Mouse (Mus musculus): ENCODE results near the gene Tmem176b. TPM values are rescaled to one million over a fixed set of nuclear protein-coding genes. Genes with fewer than 3 reads are reported as not detected.
"Not testable (repeated sequence)": the region's sequence is repeated elsewhere in the genome, so short reads cannot be mapped to it uniquely, and the experiment has no call there.

The Tmem176b gene
- polyA plus RNA-seq, 1 experiment = 168 TPM

DNA sequence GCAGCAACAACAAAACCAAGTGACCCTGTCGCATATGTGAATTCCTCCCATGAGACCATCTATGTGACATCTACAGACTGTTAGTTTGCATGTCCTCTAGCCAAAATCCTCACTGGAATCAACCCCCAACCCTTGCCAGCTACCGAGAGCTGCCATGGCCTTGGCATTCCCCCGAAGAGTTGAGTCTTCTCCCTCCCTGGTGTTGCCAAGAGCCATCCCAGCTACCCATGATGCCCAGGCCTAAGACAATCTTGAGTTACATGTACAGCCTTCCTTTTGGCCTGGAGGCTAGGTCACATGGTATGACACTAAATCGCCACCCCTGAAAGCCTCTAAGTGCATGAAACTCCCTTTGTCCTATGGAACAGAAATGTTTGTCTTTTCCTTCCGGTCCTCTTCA is 10.2 kb downstream of the Tmem176b start:
- peak; percentile 5; the same call in 1 of the 2 replicates for TF ChIP-seq POLR2A (IDR thresholded peaks at IDR 0.05; ENCODE audit: low read depth, low read length)
- TF ChIP-seq CTCF (IDR thresholded peaks at IDR 0.05; ENCODE audit: borderline replicate concordance, insufficient read depth, low read length) = no peak
- Histone ChIP-seq H3K4me3 (ENCODE audit: insufficient read depth, low read length) (no peak overlapping the region), H3K27ac (ENCODE audit: insufficient read depth, low read length) (no peak overlapping the region), H3K4me1 (ENCODE audit: control insufficient read depth, insufficient read depth, low read length) (no peaks in the 10 kb centered on the region; the same call in 1 of the 2 replicates)

GRCm38 (mm10) chr6:48830241-48830640 is 11.1 kb downstream of the Tmem176b start:
- Histone ChIP-seq H3K4me1 (ENCODE audit: control insufficient read depth, insufficient read depth, low read length) (no peaks in the 10 kb centered on the region; the same call in 1 of the 2 replicates), H3K4me3 (ENCODE audit: insufficient read depth, low read length) (no peak overlapping the region), H3K27ac (ENCODE audit: insufficient read depth, low read length) (no peak overlapping the region)
- TF ChIP-seq POLR2A (IDR thresholded peaks at IDR 0.05; ENCODE audit: low read depth, low read length) = no peak
- TF ChIP-seq CTCF (IDR thresholded peaks at IDR 0.05; ENCODE audit: borderline replicate concordance, insufficient read depth, low read length) = no peak

DNA sequence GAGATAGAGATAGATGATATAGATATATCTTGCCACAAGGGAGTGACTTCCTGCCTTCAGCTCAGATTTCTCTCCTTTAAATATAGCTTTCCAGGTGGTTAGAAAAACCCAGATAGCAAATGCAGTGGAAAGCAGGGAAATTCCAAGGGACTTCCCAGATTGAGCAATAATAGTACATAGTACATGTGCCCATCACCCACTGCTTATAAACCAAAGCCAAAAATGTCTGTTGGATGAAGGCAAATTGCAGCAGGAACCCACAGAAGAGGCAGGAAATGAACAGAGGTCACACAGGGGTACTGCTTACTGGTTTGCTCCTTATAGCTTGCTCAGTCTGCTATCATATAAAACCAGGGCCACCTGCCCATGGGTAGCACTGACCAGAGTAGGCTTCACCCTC is 11.6 kb downstream of the Tmem176b start:
- Histone ChIP-seq H3K27ac (ENCODE audit: insufficient read depth, low read length) (0 out of 2 replicates have a peak overlapping the region, but pooled peaks have one; percentile 32), H3K4me1 (ENCODE audit: control insufficient read depth, insufficient read depth, low read length) (no peaks in the 10 kb centered on the region; the same call in 1 of the 2 replicates), H3K4me3 (ENCODE audit: insufficient read depth, low read length) (no peak overlapping the region)
- TF ChIP-seq CTCF (IDR thresholded peaks at IDR 0.05; ENCODE audit: borderline replicate concordance, insufficient read depth, low read length) (no peak), POLR2A (IDR thresholded peaks at IDR 0.05; ENCODE audit: low read depth, low read length) (no peak)

- TF ChIP-seq CTCF (IDR thresholded peaks at IDR 0.05; ENCODE audit: borderline replicate concordance, insufficient read depth, low read length) = no peak
- TF ChIP-seq POLR2A (IDR thresholded peaks at IDR 0.05; ENCODE audit: low read depth, low read length) = no peak
- Histone ChIP-seq H3K27ac (ENCODE audit: insufficient read depth, low read length) (no peak overlapping the region), H3K4me3 (ENCODE audit: insufficient read depth, low read length) (no peak overlapping the region), H3K4me1 (ENCODE audit: control insufficient read depth, insufficient read depth, low read length) (no peaks in the 10 kb centered on the region; the same call in 1 of the 2 replicates)
Observed at GRCm38 (mm10) chr6:48828976-48829375, 12.3 kb downstream of the Tmem176b start.

DNA sequence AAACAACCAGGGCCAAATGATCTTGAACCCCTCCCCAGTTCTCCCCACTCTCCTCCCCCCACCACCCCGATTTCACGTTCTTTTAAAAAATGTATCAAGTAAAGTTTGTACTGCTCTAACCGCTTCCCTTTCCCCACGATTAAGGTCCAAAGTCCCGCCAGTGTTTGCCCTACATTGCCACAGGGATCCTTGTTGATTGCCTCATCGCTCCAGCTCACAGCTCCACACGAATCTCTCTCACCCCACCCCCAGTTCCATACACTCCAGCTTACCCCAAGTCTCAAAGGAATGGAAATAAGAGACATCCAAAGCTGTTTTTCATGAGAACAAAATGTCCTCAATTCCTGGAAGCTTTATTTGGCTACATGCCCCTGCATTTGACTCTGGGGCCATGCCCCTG is 16.3 kb downstream of the Tmem176b start:
- no peaks in the 10 kb centered on the region; the same call in 1 of the 2 replicates for H3K4me1 ChIP-seq (ENCODE audit: control insufficient read depth, insufficient read depth, low read length)
- no peak overlapping the region for H3K27ac ChIP-seq (ENCODE audit: insufficient read depth, low read length)
- TF ChIP-seq POLR2A (IDR thresholded peaks at IDR 0.05; ENCODE audit: low read depth, low read length) (no peak), CTCF (IDR thresholded peaks at IDR 0.05; ENCODE audit: borderline replicate concordance, insufficient read depth, low read length) (no peak)
- H3K4me3 ChIP-seq (ENCODE audit: insufficient read depth, low read length) = no peak overlapping the region

DNA sequence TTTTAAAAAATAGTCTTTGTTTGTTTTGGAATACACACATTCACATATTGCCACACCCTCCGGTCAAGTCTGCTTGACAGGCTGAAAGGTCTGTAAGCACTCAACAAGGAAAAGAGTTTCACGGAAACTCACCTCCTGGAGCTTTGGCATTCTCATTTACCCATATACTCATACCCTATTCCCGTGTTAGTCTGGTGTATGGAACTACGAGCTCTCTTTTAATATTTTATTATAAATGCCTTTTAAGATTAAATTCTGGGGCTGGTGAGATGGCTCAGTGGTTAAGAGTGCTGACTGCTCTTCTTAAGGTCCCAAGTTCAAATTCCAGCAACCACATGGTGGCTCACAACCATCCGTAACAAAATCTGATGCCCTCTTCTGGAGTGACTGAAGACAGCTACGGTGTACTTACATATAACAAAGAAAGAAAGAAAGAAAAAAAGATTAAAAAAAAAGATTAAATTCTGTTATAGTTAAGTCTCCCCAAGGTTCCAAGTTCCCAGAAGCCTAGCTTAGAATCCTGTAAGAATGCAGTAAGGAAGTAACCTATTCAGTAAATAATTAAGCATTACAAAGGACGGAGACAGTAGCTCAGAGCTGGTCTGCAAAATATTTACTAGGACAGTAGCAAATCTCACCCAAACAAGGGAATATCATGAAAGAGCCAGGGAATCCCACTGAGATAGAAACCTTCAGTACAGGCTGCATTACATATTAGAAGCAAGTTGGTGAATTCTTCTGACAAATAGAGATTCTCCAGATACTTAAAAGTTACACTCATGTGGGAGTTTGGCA is 19.1 kb downstream of the Tmem176b start:
- H3K4me1 ChIP-seq (ENCODE audit: control insufficient read depth, insufficient read depth, low read length); H3K27ac ChIP-seq (ENCODE audit: insufficient read depth, low read length); H3K4me3 ChIP-seq (ENCODE audit: insufficient read depth, low read length): not testable (repeated sequence)

- no peak overlapping the region for H3K27ac ChIP-seq (ENCODE audit: insufficient read depth, low read length)
- no peak overlapping the region for H3K4me3 ChIP-seq (ENCODE audit: insufficient read depth, low read length)
- no peaks in the 10 kb centered on the region for H3K4me1 ChIP-seq (ENCODE audit: control insufficient read depth, insufficient read depth, low read length)
- peak; percentile 90; the same call in 1 of the 2 replicates for TF ChIP-seq CTCF (IDR thresholded peaks at IDR 0.05; ENCODE audit: borderline replicate concordance, insufficient read depth, low read length)
- no peak for TF ChIP-seq POLR2A (IDR thresholded peaks at IDR 0.05; ENCODE audit: low read depth, low read length)
Observed at GRCm38 (mm10) chr6:48817815-48818214, 23.5 kb downstream of the Tmem176b start.

DNA sequence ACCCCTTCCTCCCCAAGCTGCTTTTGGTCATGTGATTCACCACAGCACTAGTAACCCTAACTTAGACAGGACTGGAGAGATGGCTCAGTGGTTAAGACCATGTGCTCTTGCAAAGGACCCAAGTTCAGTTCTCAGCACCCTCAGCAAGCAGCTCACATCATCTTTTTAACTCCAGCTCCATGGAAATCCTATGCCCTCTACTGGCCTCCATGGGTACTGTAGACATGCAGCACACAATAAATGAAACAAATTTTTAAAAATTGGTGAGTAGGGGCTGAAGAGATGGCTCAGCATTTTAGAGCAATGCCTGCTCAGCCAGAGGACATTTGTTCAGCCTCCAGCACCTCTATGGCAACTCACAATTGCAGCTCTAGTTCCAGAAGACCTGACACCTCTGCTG is 26.3 kb downstream of the Tmem176b start:
- TF ChIP-seq POLR2A (IDR thresholded peaks at IDR 0.05; ENCODE audit: low read depth, low read length) = no peak
- no peak for TF ChIP-seq CTCF (IDR thresholded peaks at IDR 0.05; ENCODE audit: borderline replicate concordance, insufficient read depth, low read length)
- no peak overlapping the region for H3K27ac ChIP-seq (ENCODE audit: insufficient read depth, low read length)
- no peaks in the 10 kb centered on the region for H3K4me1 ChIP-seq (ENCODE audit: control insufficient read depth, insufficient read depth, low read length)
- no peak overlapping the region for H3K4me3 ChIP-seq (ENCODE audit: insufficient read depth, low read length)

GRCm38 (mm10) chr6:48809494-48810219 is 31.6 kb downstream of the Tmem176b start:
- no peak overlapping the region for H3K4me3 ChIP-seq (ENCODE audit: insufficient read depth, low read length)
- H3K4me1 ChIP-seq (ENCODE audit: control insufficient read depth, insufficient read depth, low read length) = no peaks in the 10 kb centered on the region
- TF ChIP-seq CTCF (IDR thresholded peaks at IDR 0.05; ENCODE audit: borderline replicate concordance, insufficient read depth, low read length) (no peak), POLR2A (IDR thresholded peaks at IDR 0.05; ENCODE audit: low read depth, low read length) (no peak)
- no peak overlapping the region for H3K27ac ChIP-seq (ENCODE audit: insufficient read depth, low read length)

DNA sequence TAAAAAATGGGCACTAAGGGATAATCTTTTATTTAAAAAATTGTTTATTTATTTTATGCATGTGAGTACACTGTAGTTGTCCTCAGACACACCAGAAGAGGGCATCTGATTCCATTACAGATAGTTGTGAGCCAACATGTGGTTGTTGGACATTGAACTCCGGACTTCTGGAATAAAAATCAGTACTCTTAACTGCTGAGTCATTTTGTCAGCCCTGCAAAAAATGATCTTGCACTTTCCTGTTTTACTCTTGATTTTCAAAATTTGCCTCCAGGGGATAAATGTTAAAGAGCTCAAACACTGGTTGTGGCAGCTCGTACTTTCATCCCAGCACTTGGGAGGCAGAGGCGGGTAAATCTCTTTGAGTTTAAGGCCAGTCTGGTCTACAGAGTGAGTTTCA is 34.5 kb downstream of the Tmem176b start:
- Histone ChIP-seq H3K4me1 (ENCODE audit: control insufficient read depth, insufficient read depth, low read length) (no peaks in the 10 kb centered on the region), H3K27ac (ENCODE audit: insufficient read depth, low read length) (no peak overlapping the region), H3K4me3 (ENCODE audit: insufficient read depth, low read length) (no peak overlapping the region)
- TF ChIP-seq CTCF (IDR thresholded peaks at IDR 0.05; ENCODE audit: borderline replicate concordance, insufficient read depth, low read length) (no peak), POLR2A (IDR thresholded peaks at IDR 0.05; ENCODE audit: low read depth, low read length) (no peak)

Data from embryonic fibroblast, embryonic 13.5 days (primary cell).